Mouse (Mus musculus): Measurements from ENCODE around the gene Rtn2. TPM values are rescaled to one million over a fixed set of nuclear protein-coding genes. Genes with fewer than 3 reads are reported as not detected.

Rtn2 gene
- polyA plus RNA-seq, 1 experiment from 2014 or later: 16.6 TPM

Other genes starting within 250 kb of the Rtn2 start
- gene Rsph6a, start 227.9 kb upstream of the Rtn2 start, polyA plus RNA-seq (2016; fragmentation: Nextera tagmentation; extraction: Ambion mirVana): not detected in 2 replicates
- 16.8 and 18.0 TPM in 2 replicates for gene Dmwd, start 206.4 kb upstream of the Rtn2 start, polyA plus RNA-seq (2016; fragmentation: Nextera tagmentation; extraction: Ambion mirVana)
- gene Dmpk, start 198.8 kb upstream of the Rtn2 start, polyA plus RNA-seq (2016; fragmentation: Nextera tagmentation; extraction: Ambion mirVana): 7.0 and 9.1 TPM in 2 replicates
- 6.3 and 7.6 TPM in 2 replicates for gene Six5, start 188.0 kb upstream of the Rtn2 start, polyA plus RNA-seq (2016; fragmentation: Nextera tagmentation; extraction: Ambion mirVana)
- 0.99 and 1.9 TPM in 2 replicates for gene Gm4969, start 164.3 kb upstream of the Rtn2 start, polyA plus RNA-seq (2016; fragmentation: Nextera tagmentation; extraction: Ambion mirVana)
- 15.9 and 18.0 TPM in 2 replicates for gene Fbxo46, start 162.8 kb upstream of the Rtn2 start, polyA plus RNA-seq (2016; fragmentation: Nextera tagmentation; extraction: Ambion mirVana)
- 14.6 and 15.1 TPM in 2 replicates for gene Qpctl, start 133.3 kb upstream of the Rtn2 start, polyA plus RNA-seq (2016; fragmentation: Nextera tagmentation; extraction: Ambion mirVana)
- 178 and 189 TPM in 2 replicates for gene Snrpd2, start 132.9 kb upstream of the Rtn2 start, polyA plus RNA-seq (2016; fragmentation: Nextera tagmentation; extraction: Ambion mirVana)
- gene Gipr, start 116.5 kb upstream of the Rtn2 start, polyA plus RNA-seq (2016; fragmentation: Nextera tagmentation; extraction: Ambion mirVana): 1.4 and 1.6 TPM in 2 replicates
- gene Eml2, start 106.2 kb upstream of the Rtn2 start, polyA plus RNA-seq (2016; fragmentation: Nextera tagmentation; extraction: Ambion mirVana): 5.2 and 6.2 TPM in 2 replicates
- 1.7 and 2.0 TPM in 2 replicates for gene Gpr4, start 70.1 kb upstream of the Rtn2 start, polyA plus RNA-seq (2016; fragmentation: Nextera tagmentation; extraction: Ambion mirVana)
- gene Opa3, start 54.3 kb upstream of the Rtn2 start, polyA plus RNA-seq (2016; fragmentation: Nextera tagmentation; extraction: Ambion mirVana): 46.4 and 49.4 TPM in 2 replicates
- 56.7 and 61.1 TPM in 2 replicates for gene Vasp, start 10.8 kb upstream of the Rtn2 start, polyA plus RNA-seq (2016; fragmentation: Nextera tagmentation; extraction: Ambion mirVana)
- 0.25 TPM in 1 of 2 replicates, not detected in the other for gene Ppm1n, start 2.6 kb upstream of the Rtn2 start, polyA plus RNA-seq (2016; fragmentation: Nextera tagmentation; extraction: Ambion mirVana)
- 0.09 TPM in 1 of 2 replicates, not detected in the other for gene Fosb, start 27.4 kb downstream of the Rtn2 start, polyA plus RNA-seq (2016; fragmentation: Nextera tagmentation; extraction: Ambion mirVana)
- 102 and 107 TPM in 2 replicates for gene Ercc1, start 62.2 kb downstream of the Rtn2 start, polyA plus RNA-seq (2016; fragmentation: Nextera tagmentation; extraction: Ambion mirVana)
- 26.8 and 28.9 TPM in 2 replicates for gene Cd3eap, start 76.9 kb downstream of the Rtn2 start, polyA plus RNA-seq (2016; fragmentation: Nextera tagmentation; extraction: Ambion mirVana)
- 6.9 and 7.1 TPM in 2 replicates for gene Ppp1r13l, start 77.1 kb downstream of the Rtn2 start, polyA plus RNA-seq (2016; fragmentation: Nextera tagmentation; extraction: Ambion mirVana)
- gene Ercc2, start 99.4 kb downstream of the Rtn2 start, polyA plus RNA-seq (2016; fragmentation: Nextera tagmentation; extraction: Ambion mirVana): 28.1 and 28.8 TPM in 2 replicates
- gene Klc3, start 121.5 kb downstream of the Rtn2 start, polyA plus RNA-seq (2016; fragmentation: Nextera tagmentation; extraction: Ambion mirVana): 7.9 and 8.8 TPM in 2 replicates
- gene Ckm, start 122.2 kb downstream of the Rtn2 start, polyA plus RNA-seq (2016; fragmentation: Nextera tagmentation; extraction: Ambion mirVana): 0.20 TPM in 1 of 2 replicates, not detected in the other
- 7.1 and 8.0 TPM in 2 replicates for gene Mark4, start 176.2 kb downstream of the Rtn2 start, polyA plus RNA-seq (2016; fragmentation: Nextera tagmentation; extraction: Ambion mirVana)
- gene Exoc3l2, start 180.7 kb downstream of the Rtn2 start, polyA plus RNA-seq (2016; fragmentation: Nextera tagmentation; extraction: Ambion mirVana): 1.2 and 1.3 TPM in 2 replicates
- gene Bloc1s3, start 225.7 kb downstream of the Rtn2 start, polyA plus RNA-seq (2016; fragmentation: Nextera tagmentation; extraction: Ambion mirVana): 1.9 TPM in 2 replicates
- gene Trappc6a, start 225.8 kb downstream of the Rtn2 start, polyA plus RNA-seq (2016; fragmentation: Nextera tagmentation; extraction: Ambion mirVana): 72.6 and 73.9 TPM in 2 replicates
- gene Nkpd1, start 235.2 kb downstream of the Rtn2 start, polyA plus RNA-seq (2016; fragmentation: Nextera tagmentation; extraction: Ambion mirVana): 0.17 and 0.19 TPM in 2 replicates

Measured in embryonic facial prominence, embryonic 10.5 days (tissue).